8 mouse cellular contexts compared by ENCODE assay signal in genomic region chr4:83214822-83215558, GRCm38 (mm10).
DNase-seq lines count a peak whose midpoint lies in the region; ATAC-seq and TF ChIP-seq lines count a peak whose summit lies in the region.
"Had no signal": no experiment of that assay in that cellular context is flagged by ENCODE, and none has a peak within 500 bp of the region (broad histone marks: within the 10 kb centered on the region; RNA-seq: fewer than 3 reads in every experiment).

No protein-coding gene starts in this region.

- H3K9me3 ChIP-seq in midbrain, embryonic 15.5 days: no peaks in the 10 kb centered on the region
- H3K9me3 ChIP-seq in midbrain, embryonic 11.5 days (ENCODE audit: control insufficient read depth, low read length): no peaks in the 10 kb centered on the region
- H3K9me3 ChIP-seq in forebrain, embryonic 11.5 days (ENCODE audit: control insufficient read depth, low read length): no peaks in the 10 kb centered on the region
- no peaks in the 10 kb centered on the region for H3K9me3 ChIP-seq in kidney, embryonic 16.5 days (ENCODE audit: low read length)

- TF ChIP-seq POLR2A in cerebellum, adult 2 months (IDR thresholded peaks at IDR 0.05; ENCODE audit: borderline replicate concordance, insufficient read depth, low read length): no peak

- DNase-seq in midbrain, embryonic 11.5 days (ENCODE audit: low spot score, missing footprints): no peak
- no peak for DNase-seq in forebrain, embryonic 11.5 days (ENCODE audit: low spot score)
- DNase-seq in telencephalon, adult 2 months (ENCODE audit: low read depth, low spot score): peak; percentile 57
- DNase-seq in spleen, postnatal 14 days (ENCODE audit: low spot score in 2 of 2): no peak
- no peak for DNase-seq in cerebellum, adult 2 months

- TF ChIP-seq CTCF in cerebellum, adult 2 months (IDR thresholded peaks at IDR 0.05; ENCODE audit: borderline replicate concordance, insufficient read depth, low read depth, low read length): no peak

- no peaks in the 10 kb centered on the region for H3K27me3 ChIP-seq in midbrain, embryonic 15.5 days (replicated peaks)
- H3K27me3 ChIP-seq in midbrain, embryonic 11.5 days (ENCODE audit: control insufficient read depth, insufficient read depth, low read length): no peaks in the 10 kb centered on the region
- no peaks in the 10 kb centered on the region for H3K27me3 ChIP-seq in forebrain, embryonic 11.5 days (ENCODE audit: control insufficient read depth, insufficient read depth, low read length)
- no peaks in the 10 kb centered on the region for H3K27me3 ChIP-seq in kidney, embryonic 16.5 days (ENCODE audit: insufficient read depth, low read length)
- H3K27me3 ChIP-seq in cerebellum, adult 2 months (ENCODE audit: control insufficient read depth, insufficient read depth, low read length): no peaks in the 10 kb centered on the region

- H3K9ac ChIP-seq in midbrain, embryonic 15.5 days: no peak overlapping the region
- no peak overlapping the region for H3K9ac ChIP-seq in midbrain, embryonic 11.5 days (ENCODE audit: low read length)
- H3K9ac ChIP-seq in forebrain, embryonic 11.5 days (ENCODE audit: low read length): no peak overlapping the region
- no peak overlapping the region for H3K9ac ChIP-seq in kidney, embryonic 16.5 days (replicated peaks; ENCODE audit: low read length)

- 59% methylated on average over 9 of the region's 9 CpGs for WGBS in midbrain, embryonic 15.5 days
- WGBS in midbrain, embryonic 11.5 days: 79% methylated on average over 9 of the region's 9 CpGs
- 63% methylated on average over 9 of the region's 9 CpGs for WGBS in forebrain, embryonic 11.5 days
- WGBS in kidney, embryonic 16.5 days: 45% methylated on average over 9 of the region's 9 CpGs
- 78% methylated on average over 9 of the region's 9 CpGs for WGBS in cerebellum, adult 2 months

- ATAC-seq in midbrain, embryonic 15.5 days (replicated peaks): no peak; the same call in 1 of the 2 replicates
- ATAC-seq in midbrain, embryonic 11.5 days (ENCODE audit: low FRiP score): no peak
- ATAC-seq in forebrain, embryonic 11.5 days (replicated peaks; ENCODE audit: low FRiP score): peak; percentile 82
- ATAC-seq in kidney, embryonic 16.5 days (ENCODE audit: low FRiP score, low TSS enrichment): peak; percentile 66
- ATAC-seq: activated CD4-positive, CD25-positive, alpha-beta regulatory T cell, adult 4 months had no signal

- no peak overlapping the region for H3K4me2 ChIP-seq in midbrain, embryonic 15.5 days
- H3K4me2 ChIP-seq in midbrain, embryonic 11.5 days: no peak overlapping the region
- no peak overlapping the region for H3K4me2 ChIP-seq in forebrain, embryonic 11.5 days (ENCODE audit: low read depth, low read length, severe bottlenecking)
- no peak overlapping the region for H3K4me2 ChIP-seq in kidney, embryonic 16.5 days (replicated peaks; ENCODE audit: low read depth, low read length)

- 0 out of 2 replicates have a peak overlapping the region, but pooled peaks have one; percentile 34 for H3K27ac ChIP-seq in midbrain, embryonic 15.5 days
- no peak overlapping the region for H3K27ac ChIP-seq in midbrain, embryonic 11.5 days (ENCODE audit: low read depth, low read length)
- peak overlapping the region; percentile 55; the same call in 1 of the 2 replicates for H3K27ac ChIP-seq in forebrain, embryonic 11.5 days (ENCODE audit: low read depth, low read length)
- peak overlapping the region; percentile 79 for H3K27ac ChIP-seq in kidney, embryonic 16.5 days (ENCODE audit: low read length)
- H3K27ac ChIP-seq in cerebellum, adult 2 months (ENCODE audit: insufficient read depth, low read length): no peak overlapping the region

- H3K4me1 ChIP-seq in midbrain, embryonic 15.5 days: 0 out of 2 replicates have a peak, but pooled peaks cover 8% of the 10 kb centered on the region
- no peaks in the 10 kb centered on the region for H3K4me1 ChIP-seq in midbrain, embryonic 11.5 days (ENCODE audit: control insufficient read depth, insufficient read depth, low read length)
- peaks cover 2% of the 10 kb centered on the region; the same call in 1 of the 2 replicates for H3K4me1 ChIP-seq in forebrain, embryonic 11.5 days (replicated peaks; ENCODE audit: control insufficient read depth, insufficient read depth, low read length)
- peaks cover 13% of the 10 kb centered on the region for H3K4me1 ChIP-seq in kidney, embryonic 16.5 days (ENCODE audit: insufficient read depth, low read length)
- peaks cover 3% of the 10 kb centered on the region; the same call in 1 of the 2 replicates for H3K4me1 ChIP-seq in cerebellum, adult 2 months (ENCODE audit: control insufficient read depth, insufficient read depth, low read length)

- H3K4me3 ChIP-seq in midbrain, embryonic 15.5 days: no peak overlapping the region
- no peak overlapping the region for H3K4me3 ChIP-seq in midbrain, embryonic 11.5 days (ENCODE audit: low read depth, low read length)
- no peak overlapping the region for H3K4me3 ChIP-seq in forebrain, embryonic 11.5 days (ENCODE audit: low read depth, low read length)
- H3K4me3 ChIP-seq in kidney, embryonic 16.5 days (ENCODE audit: low read length): no peak overlapping the region
- H3K4me3 ChIP-seq in cerebellum, adult 2 months (replicated peaks; ENCODE audit: insufficient read depth, low read depth, low read length): no peak overlapping the region

- no peaks in the 10 kb centered on the region for H3K36me3 ChIP-seq in midbrain, embryonic 15.5 days (replicated peaks)
- H3K36me3 ChIP-seq in midbrain, embryonic 11.5 days (ENCODE audit: control insufficient read depth, insufficient read depth, low read length): no peaks in the 10 kb centered on the region
- H3K36me3 ChIP-seq in forebrain, embryonic 11.5 days (ENCODE audit: control insufficient read depth, insufficient read depth, low read length): no peaks in the 10 kb centered on the region
- no peaks in the 10 kb centered on the region for H3K36me3 ChIP-seq in kidney, embryonic 16.5 days (ENCODE audit: insufficient read depth, low read length)

Comparison
In these comparisons a context has a peak if more than half of its experiments do, and no peak if none do; other contexts are left out.
1. H3K27ac ChIP-seq: peak in midbrain, embryonic 15.5 days (single experiment), forebrain, embryonic 11.5 days (single experiment) and kidney, embryonic 16.5 days (single experiment); none in midbrain, embryonic 11.5 days (single experiment) and cerebellum, adult 2 months (single experiment).
2. ATAC-seq: peak in forebrain, embryonic 11.5 days (single experiment) and kidney, embryonic 16.5 days (single experiment); none in midbrain, embryonic 15.5 days (single experiment) and midbrain, embryonic 11.5 days (single experiment).